Mouse (Mus musculus) colon, adult 2 months (tissue): Measurements from ENCODE around the gene Ppp1r3c. TPM values are rescaled to one million over a fixed set of nuclear protein-coding genes. Genes with fewer than 3 reads are reported as not detected.

Experiments
- polyA plus RNA-seq: library from polyadenylated mRNA; depleted of rRNA; stranded (reverse); fragments of >200 nt; gene quantifications from 2 replicates; pipeline ENCODE4 v1.2.3, GENCODE M21; 2012; rRNA removed

The Ppp1r3c gene
- polyA plus RNA-seq: 3.1 TPM in 2 replicates

DNA sequence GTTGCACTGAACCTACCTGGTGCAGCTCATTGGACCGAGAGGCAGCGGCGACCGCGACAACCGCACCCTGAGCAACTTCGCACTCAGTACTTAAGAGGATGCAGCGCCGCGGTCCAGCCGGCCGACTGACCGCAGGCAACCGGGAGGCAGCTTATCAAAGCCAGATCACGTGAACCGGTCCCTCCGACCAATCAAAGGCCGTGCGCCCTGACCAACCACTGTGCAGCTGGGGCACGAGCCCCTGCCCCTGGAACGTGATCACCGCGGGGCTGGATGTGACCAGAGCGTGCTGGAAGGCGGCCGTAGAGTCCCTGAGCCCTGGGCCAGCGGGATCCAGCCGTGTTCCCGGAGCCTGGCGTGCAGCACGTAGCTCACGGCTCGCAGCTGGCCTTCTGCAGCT, at the start of gene Ppp1r3c:
Gene Ppp1r3c, minus strand, starts transcription at position 117 of the 400 bp plus-strand sequence.

Other genes with a start within 250 kb of the Ppp1r3c start
- gene Hectd2, start 182.0 kb downstream of the Ppp1r3c start, polyA plus RNA-seq: 0.50 and 0.62 TPM in 2 replicates
- gene Tnks2, start 97.6 kb upstream of the Ppp1r3c start, polyA plus RNA-seq: 14.7 and 16.4 TPM in 2 replicates
- gene Fgfbp3, start 183.0 kb upstream of the Ppp1r3c start, polyA plus RNA-seq: 6.9 and 7.9 TPM in 2 replicates
- gene Btaf1, start 189.4 kb upstream of the Ppp1r3c start, polyA plus RNA-seq: 3.1 and 3.6 TPM in 2 replicates